In the genomic region with DNA sequence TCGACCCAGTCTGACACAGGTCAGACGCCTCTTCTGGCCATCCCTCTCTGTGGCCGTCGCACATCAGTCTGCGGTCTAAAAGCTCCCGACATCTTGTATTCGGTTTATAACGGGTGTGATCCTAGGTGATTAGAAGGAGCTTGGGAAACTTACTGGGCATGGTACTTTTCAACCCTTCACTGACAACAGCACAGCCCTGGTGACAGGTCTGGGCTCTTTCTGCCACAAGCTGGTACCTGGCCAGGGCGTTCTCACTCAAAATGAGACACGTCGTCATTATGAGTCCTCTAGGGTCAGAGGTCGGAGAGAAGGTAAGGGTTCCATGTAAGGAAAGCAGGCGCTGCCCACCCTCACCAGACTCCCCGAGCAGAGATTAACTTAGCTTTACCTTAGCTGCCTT, we compare ENCODE assay signal across 14 mouse cellular contexts.
DNase-seq lines count a peak whose midpoint lies in the region; ATAC-seq and TF ChIP-seq lines count a peak whose summit lies in the region.
"Had no signal": no experiment of that assay in that cellular context is flagged by ENCODE, and none has a peak within 500 bp of the region (broad histone marks: within the 10 kb centered on the region; RNA-seq: fewer than 3 reads in every experiment).

No protein-coding gene starts in this region.

- DNase-seq in lung, postnatal 0 days (ENCODE audit: low spot score): no peak
- DNase-seq in hindbrain, embryonic 14.5 days (ENCODE audit: low spot score): no peak
- DNase-seq in midbrain, embryonic 14.5 days: no peak
- DNase-seq in heart, adult 8-10 months (ENCODE audit: low spot score): no peak
- no peak for DNase-seq in cerebellum, postnatal 36 days
- DNase-seq in frontal cortex, postnatal 36 days (ENCODE audit: low spot score in 2 of 2): no peak
- DNase-seq: B cell, adult 2 months; embryo, embryonic 11 days had no signal

- TF ChIP-seq EP300 in lung, postnatal 0 days (IDR thresholded peaks at IDR 0.05): no peak

- 0 out of 2 replicates have a peak, but pooled peaks cover 2% of the 10 kb centered on the region for H3K4me1 ChIP-seq in lung, embryonic 16.5 days (replicated peaks; ENCODE audit: control insufficient read depth, insufficient read depth, low read length)
- H3K4me1 ChIP-seq in lung, postnatal 0 days (ENCODE audit: insufficient read depth, low read depth, low read length): no peaks in the 10 kb centered on the region
- peaks cover 43% of the 10 kb centered on the region for H3K4me1 ChIP-seq in forebrain, embryonic 13.5 days
- H3K4me1 ChIP-seq in hindbrain, embryonic 14.5 days (replicated peaks; ENCODE audit: control insufficient read depth, insufficient read depth, low read length): peaks cover 13% of the 10 kb centered on the region; the same call in 1 of the 2 replicates
- H3K4me1 ChIP-seq in midbrain, embryonic 14.5 days (ENCODE audit: control insufficient read depth, insufficient read depth, low read length): peaks cover 9% of the 10 kb centered on the region
- H3K4me1 ChIP-seq: heart, embryonic 15.5 days; kidney, embryonic 15.5 days had no signal

- H3K36me3 ChIP-seq in lung, embryonic 16.5 days (ENCODE audit: control insufficient read depth, insufficient read depth, low read length): no peaks in the 10 kb centered on the region
- no peaks in the 10 kb centered on the region for H3K36me3 ChIP-seq in lung, postnatal 0 days (ENCODE audit: insufficient read depth, low read length)
- peaks cover 39% of the 10 kb centered on the region for H3K36me3 ChIP-seq in forebrain, embryonic 13.5 days (ENCODE audit: poor library complexity, severe bottlenecking)
- peaks cover 16% of the 10 kb centered on the region for H3K36me3 ChIP-seq in hindbrain, embryonic 14.5 days (replicated peaks; ENCODE audit: control insufficient read depth, insufficient read depth)
- H3K36me3 ChIP-seq in midbrain, embryonic 14.5 days (ENCODE audit: control insufficient read depth, insufficient read depth, low read length): peaks cover 20% of the 10 kb centered on the region
- H3K36me3 ChIP-seq: heart, embryonic 15.5 days; kidney, embryonic 15.5 days had no signal

- peak overlapping the region; percentile 70 for H3K27ac ChIP-seq in lung, embryonic 16.5 days (ENCODE audit: low read length)
- H3K27ac ChIP-seq in lung, postnatal 0 days (ENCODE audit: low read length): no peak overlapping the region
- peak overlapping the region; percentile 94 for H3K27ac ChIP-seq in forebrain, embryonic 13.5 days
- H3K27ac ChIP-seq in hindbrain, embryonic 14.5 days: peak overlapping the region; percentile 38; the same call in 1 of the 2 replicates
- peak overlapping the region; percentile 32; the same call in 1 of the 2 replicates for H3K27ac ChIP-seq in midbrain, embryonic 14.5 days (replicated peaks; ENCODE audit: low read depth, low read length)
- H3K27ac ChIP-seq: heart, embryonic 15.5 days; kidney, embryonic 15.5 days; macrophage had no signal

- no peak for TF ChIP-seq CTCF in lung, postnatal 0 days (IDR thresholded peaks at IDR 0.05)

- H3K9ac ChIP-seq in lung, embryonic 16.5 days (ENCODE audit: low read length): no peak overlapping the region
- H3K9ac ChIP-seq in lung, postnatal 0 days (replicated peaks; ENCODE audit: low read depth): no peak overlapping the region
- H3K9ac ChIP-seq in forebrain, embryonic 13.5 days: no peak overlapping the region
- H3K9ac ChIP-seq in hindbrain, embryonic 14.5 days: no peak overlapping the region
- H3K9ac ChIP-seq in midbrain, embryonic 14.5 days (replicated peaks; ENCODE audit: low read length): no peak overlapping the region
- H3K9ac ChIP-seq: heart, embryonic 15.5 days; kidney, embryonic 15.5 days had no signal

- ATAC-seq in lung, embryonic 16.5 days (ENCODE audit: low read depth): 0 out of 2 replicates have a peak, but pooled peaks have one; percentile 2
- no peak for ATAC-seq in lung, postnatal 0 days
- peak; percentile 12 for ATAC-seq in forebrain, embryonic 13.5 days
- peak; percentile 32; the same call in 1 of the 2 replicates for ATAC-seq in hindbrain, embryonic 14.5 days (ENCODE audit: low FRiP score)
- no peak for ATAC-seq in midbrain, embryonic 14.5 days (ENCODE audit: low FRiP score, low TSS enrichment)

- no peaks in the 10 kb centered on the region for H3K27me3 ChIP-seq in lung, embryonic 16.5 days (ENCODE audit: control insufficient read depth, insufficient read depth, low read depth, low read length)
- H3K27me3 ChIP-seq in lung, postnatal 0 days (replicated peaks; ENCODE audit: insufficient read depth, low read length): no peaks in the 10 kb centered on the region
- no peaks in the 10 kb centered on the region for H3K27me3 ChIP-seq in forebrain, embryonic 13.5 days
- H3K27me3 ChIP-seq in hindbrain, embryonic 14.5 days (ENCODE audit: control insufficient read depth, insufficient read depth, low read length): no peaks in the 10 kb centered on the region
- H3K27me3 ChIP-seq in midbrain, embryonic 14.5 days (ENCODE audit: control insufficient read depth, insufficient read depth, low read length): no peaks in the 10 kb centered on the region
- H3K27me3 ChIP-seq: heart, embryonic 15.5 days; kidney, embryonic 15.5 days had no signal

- H3K4me2 ChIP-seq in lung, embryonic 16.5 days (ENCODE audit: low read depth, low read length): no peak overlapping the region
- no peak overlapping the region for H3K4me2 ChIP-seq in lung, postnatal 0 days (replicated peaks; ENCODE audit: low read depth, low read length)
- no peak overlapping the region for H3K4me2 ChIP-seq in forebrain, embryonic 13.5 days
- no peak overlapping the region for H3K4me2 ChIP-seq in hindbrain, embryonic 14.5 days (replicated peaks)
- no peak overlapping the region for H3K4me2 ChIP-seq in midbrain, embryonic 14.5 days (ENCODE audit: low read length)
- H3K4me2 ChIP-seq: heart, embryonic 15.5 days; kidney, embryonic 15.5 days had no signal

- WGBS in lung, embryonic 16.5 days: 64% methylated on average over 14 of the region's 14 CpGs
- WGBS in lung, postnatal 0 days: 69% methylated on average over 14 of the region's 14 CpGs
- WGBS in forebrain, embryonic 13.5 days: 73% methylated on average over 14 of the region's 14 CpGs
- 79% methylated on average over 14 of the region's 14 CpGs for WGBS in hindbrain, embryonic 14.5 days
- 82% methylated on average over 14 of the region's 14 CpGs for WGBS in midbrain, embryonic 14.5 days

- H3K9me3 ChIP-seq in lung, embryonic 16.5 days (ENCODE audit: control insufficient read depth, low read length): no peaks in the 10 kb centered on the region
- no peaks in the 10 kb centered on the region for H3K9me3 ChIP-seq in lung, postnatal 0 days (ENCODE audit: low read length)
- no peaks in the 10 kb centered on the region for H3K9me3 ChIP-seq in forebrain, embryonic 13.5 days (replicated peaks)
- H3K9me3 ChIP-seq in hindbrain, embryonic 14.5 days (ENCODE audit: control insufficient read depth, low read length): no peaks in the 10 kb centered on the region
- no peaks in the 10 kb centered on the region for H3K9me3 ChIP-seq in midbrain, embryonic 14.5 days (ENCODE audit: control insufficient read depth, low read length)
- H3K9me3 ChIP-seq: heart, embryonic 15.5 days; kidney, embryonic 15.5 days had no signal

- no peak overlapping the region for H3K4me3 ChIP-seq in lung, embryonic 16.5 days (ENCODE audit: low read length)
- no peak overlapping the region for H3K4me3 ChIP-seq in lung, postnatal 0 days (ENCODE audit: low read depth, low read length)
- H3K4me3 ChIP-seq in forebrain, embryonic 13.5 days: no peak overlapping the region
- H3K4me3 ChIP-seq in hindbrain, embryonic 14.5 days (replicated peaks; ENCODE audit: low read length): no peak overlapping the region
- no peak overlapping the region for H3K4me3 ChIP-seq in midbrain, embryonic 14.5 days (replicated peaks; ENCODE audit: low read depth, low read length)
- H3K4me3 ChIP-seq: heart, embryonic 15.5 days; kidney, embryonic 15.5 days; myocyte had no signal

Comparison
In these comparisons a context has a peak if more than half of its experiments do, and no peak if none do; other contexts are left out.
1. ATAC-seq: peak in lung, embryonic 16.5 days (single experiment), forebrain, embryonic 13.5 days (single experiment) and hindbrain, embryonic 14.5 days (single experiment); none in lung, postnatal 0 days (single experiment) and midbrain, embryonic 14.5 days (single experiment).